Mouse (Mus musculus) kidney, adult 8-10 months (tissue): ENCODE results near the gene Zwint.

Experiments used
- DNase-seq, 2 experiments: peaks; one replicate each; pipeline ENCODE4 v3.0.0; 2022

Gene Zwint

DNA sequence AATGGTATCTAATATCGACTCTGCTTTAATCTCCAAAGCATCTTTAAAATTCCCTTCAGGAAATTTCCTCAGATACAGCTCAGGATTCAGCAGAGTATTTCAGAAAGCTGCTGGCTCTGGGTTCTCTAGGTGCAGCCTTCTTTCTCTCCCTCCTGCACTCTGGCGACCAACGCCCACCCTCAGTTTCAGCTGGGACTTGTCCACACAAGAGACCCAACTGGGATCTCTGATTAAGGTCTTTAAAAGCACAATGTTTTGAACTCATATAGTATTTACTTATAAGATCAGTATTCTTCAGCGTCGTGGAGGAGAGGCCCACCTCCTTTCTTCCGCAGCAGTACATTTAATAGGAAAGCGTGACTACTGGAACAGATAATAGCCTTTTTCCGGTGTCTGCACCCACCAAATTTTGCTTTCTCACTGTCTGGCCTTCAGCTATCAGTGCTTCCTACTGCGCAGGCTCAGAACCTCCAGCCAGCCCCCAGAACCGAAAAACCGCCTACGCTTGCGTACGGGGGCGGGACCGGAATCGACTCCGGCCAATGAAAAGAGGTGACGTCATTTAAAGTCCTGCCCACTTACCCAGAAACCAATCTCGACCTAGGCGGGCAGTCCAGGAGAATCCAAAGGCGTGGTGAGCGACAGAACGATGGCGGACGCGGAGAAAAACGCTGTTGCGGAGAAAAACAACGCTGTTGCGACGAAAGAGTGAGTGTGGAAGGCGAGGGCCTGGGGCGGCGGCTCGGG, at the start of gene Zwint:
Zwint (plus strand) TSS at position 576 of the 747 bp plus-strand sequence.
- peak; percentile 95 to 96 for DNase-seq

DNA sequence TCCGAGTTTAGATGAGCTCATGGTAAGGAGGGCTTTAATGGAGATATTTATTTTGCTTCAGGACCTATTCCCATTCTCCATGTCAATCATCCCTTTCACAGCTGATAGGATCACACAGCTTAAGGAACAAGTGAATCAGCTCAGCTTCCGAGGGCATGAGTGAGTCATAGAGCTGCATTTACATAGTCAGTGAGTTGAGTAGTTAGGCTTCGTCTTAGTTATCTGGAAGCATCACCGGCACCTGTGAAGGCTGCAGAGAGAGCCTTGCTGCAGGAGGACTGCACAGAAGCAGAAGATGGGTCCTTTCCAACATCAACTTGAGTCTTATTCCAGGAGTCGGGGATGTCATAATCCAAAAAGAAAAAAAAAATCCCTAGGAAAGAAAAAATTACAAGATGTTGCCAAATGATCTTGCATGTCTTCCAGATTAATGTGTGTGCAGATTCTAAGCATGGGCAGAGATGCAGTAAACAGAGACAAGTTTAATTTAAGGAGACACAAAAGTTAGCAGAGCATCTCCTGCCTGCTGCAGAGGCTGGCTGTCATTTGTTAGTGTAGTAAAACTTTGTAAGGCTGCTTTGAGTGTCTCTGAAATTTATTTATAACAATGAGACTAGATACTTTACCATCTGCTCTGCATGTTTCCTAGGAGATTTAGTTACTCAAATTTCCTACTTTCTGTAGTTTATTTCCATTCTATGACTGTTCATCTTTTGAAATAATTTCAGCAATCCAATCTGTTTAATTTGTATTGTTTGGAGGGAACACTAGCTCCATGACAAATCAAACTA, 41.3 kb upstream of the Zwint start:
- DNase-seq, result no peak

DNA sequence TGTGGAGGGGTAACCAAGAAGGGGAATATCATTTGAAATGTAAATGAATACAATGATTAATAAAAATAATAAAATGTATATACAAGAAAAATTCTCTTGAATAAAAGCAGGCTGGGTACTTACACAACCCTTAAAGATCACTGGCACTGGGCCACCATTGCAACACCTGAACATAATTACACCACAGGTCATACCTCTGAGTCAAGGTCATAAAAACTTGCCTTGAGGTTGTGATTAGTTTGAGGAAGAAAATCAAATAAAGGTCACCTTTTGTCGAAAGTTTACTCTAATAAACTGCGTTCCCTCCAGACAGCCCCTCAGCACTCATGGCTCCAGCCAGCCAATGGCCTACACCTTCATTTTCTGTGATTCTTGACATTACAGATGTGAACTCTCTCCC, 38.5 kb upstream of the Zwint start:
- DNase-seq, result no peak

DNA sequence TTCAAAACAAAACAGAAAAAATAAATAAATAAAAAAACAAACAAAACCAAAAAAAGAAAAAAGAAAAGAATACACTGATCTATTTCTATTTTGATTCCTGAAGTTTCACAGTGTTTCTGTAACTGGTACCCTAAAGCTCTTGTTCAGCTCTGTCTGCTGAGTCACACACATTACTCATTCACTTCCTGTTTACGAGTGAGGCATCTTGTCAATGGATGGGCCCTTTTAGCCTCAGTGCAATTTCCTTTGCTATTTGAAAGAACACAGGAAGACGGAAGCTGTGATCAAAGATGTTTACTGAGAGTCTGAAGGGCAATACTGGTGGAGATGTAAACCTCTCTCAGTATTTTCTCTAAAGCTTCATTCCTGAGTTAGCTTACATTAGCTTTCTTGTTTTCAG, 34.1 kb upstream of the Zwint start:
- DNase-seq, result no peak

DNA sequence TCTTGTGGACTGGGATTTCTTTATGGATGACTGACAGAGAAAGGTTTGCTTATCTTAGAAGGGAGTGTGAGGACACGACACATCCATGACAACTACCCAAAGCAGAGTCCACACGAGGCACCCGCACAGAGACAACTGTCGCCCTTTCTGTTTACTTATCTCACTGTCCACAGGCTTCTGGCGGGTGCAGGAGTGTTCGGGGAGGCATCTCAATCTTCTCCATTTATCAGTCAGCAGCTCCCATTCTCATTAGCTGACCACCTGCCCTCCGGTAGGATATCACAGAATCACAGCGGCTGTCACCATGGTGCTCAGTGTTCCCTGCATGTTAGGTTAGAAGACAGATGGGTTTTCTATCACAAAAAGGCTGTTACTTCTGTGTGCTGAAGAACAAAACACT, 31.1 kb upstream of the Zwint start:
- DNase-seq, result no peak

DNA sequence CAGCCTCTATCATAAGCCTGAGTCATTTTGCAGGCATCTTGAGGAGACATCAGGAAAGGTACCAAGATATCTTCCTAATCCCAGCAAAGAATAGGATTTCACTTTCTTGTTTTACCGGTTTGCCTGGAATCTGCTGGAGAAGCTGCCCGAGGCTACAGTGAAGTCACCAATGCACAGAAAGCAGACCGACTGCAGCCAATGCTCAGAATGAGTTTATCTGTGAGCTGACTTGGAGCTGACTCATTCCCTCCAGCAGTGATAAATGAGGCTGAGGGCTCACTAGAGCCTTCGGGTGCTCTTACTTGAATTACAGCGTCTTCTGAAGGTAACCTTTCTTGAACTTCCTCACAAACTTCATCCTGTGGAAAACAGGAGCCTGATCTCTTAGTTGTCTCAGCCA, 20.5 kb upstream of the Zwint start:
- DNase-seq, result no peak

DNA sequence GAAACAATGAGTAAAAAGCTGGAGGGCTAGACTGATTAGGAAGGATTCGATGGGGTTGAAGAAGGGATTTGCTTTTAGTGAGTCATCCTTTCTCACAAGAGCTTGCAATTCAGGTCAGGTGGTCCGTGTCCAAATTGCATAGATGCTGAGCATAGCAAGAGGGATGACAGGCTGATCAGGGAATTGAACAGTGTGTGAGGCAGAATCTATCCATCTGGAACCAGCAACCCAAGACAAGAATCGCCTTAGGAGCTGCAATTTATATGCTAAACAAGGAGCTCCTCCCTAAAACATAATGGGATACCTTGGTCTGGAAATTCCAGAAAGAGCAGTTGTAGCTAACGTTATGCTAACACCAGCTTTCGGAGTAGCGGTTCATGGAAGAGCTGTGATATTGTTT, 3.8 kb upstream of the Zwint start:
- no peak for DNase-seq

DNA sequence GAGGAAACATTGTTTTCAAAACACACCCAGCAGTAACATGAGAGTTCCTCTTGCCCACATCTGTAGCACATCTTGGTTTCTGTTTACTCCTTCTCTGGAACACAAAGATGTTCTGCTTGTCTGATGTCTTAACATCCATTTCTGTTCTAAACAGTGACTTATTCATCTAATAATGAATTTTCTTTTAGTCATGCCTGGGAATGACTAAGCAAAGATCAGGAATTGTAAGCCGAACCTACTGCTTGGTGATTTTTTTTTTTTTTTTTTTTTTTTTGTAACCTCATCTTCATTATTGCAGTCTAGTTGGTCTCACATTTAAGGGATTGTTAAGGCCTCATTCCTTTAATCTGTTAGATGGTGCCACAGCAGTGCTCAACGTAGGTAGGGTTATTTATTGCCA, 848 bp upstream of the Zwint start:
- DNase-seq, result no peak

DNA sequence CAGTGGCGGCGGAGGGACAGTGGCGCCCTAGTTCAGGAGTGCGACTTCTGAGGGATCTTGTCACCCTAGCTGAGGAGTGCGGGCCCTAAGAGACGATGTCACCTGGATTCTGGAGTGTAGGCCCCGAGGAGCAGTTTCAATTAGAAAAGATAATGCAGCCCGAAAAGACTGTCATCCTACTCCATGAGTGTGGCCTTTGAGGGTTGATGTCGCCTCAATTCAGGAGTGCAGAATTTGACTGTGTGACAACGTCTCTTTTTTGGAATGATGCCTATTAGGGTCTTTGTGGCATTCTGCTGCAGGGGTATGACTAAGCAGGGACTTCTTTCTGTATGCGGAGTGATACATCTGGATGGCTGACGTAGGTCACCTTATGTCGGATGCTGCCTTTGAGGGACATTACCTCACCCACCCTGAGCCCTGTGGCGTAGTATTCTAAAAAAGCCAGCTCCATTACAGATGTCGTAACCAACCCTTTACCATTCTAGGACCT, 418 bp downstream of the Zwint start:
- no peak for DNase-seq

DNA sequence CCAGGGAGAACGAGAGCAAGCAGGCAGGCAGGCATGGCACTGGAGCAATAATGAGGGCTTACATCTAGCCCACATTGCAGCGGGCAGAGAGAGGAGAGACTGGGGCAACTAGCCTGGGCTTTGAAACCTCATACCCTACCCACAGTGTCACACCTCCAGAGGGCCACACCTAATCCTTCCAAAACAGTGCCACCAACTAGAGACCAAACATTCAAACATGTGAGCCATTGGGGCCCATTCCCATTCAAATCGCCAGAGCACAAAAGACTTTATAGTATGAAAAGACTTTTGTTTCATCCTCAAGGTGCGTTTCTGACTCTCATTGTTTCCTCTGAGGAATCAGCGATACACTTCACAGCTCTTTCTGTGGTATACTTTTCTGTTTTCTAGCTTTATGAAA, 4.6 kb downstream of the Zwint start:
- DNase-seq, result no peak

DNA sequence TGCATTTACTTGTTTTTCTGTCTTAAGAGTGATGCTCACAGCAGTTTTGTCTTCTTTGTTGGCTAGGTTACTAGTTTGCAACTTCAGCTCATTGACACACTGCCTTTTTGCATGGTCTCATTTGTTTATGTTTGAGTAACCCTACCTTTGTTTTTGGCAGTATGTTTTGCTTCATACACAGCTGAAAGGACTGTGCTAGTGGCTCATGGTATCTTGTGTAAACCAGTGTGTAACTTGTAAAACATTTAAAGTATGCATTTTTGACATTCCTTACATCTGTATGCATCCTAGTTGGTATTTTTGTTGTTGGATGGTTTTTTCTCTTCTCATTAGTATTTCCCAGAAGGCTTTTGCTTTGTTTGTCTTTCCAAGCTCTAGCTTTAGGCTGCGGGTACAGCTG, 5.7 kb downstream of the Zwint start:
- no peak for DNase-seq

DNA sequence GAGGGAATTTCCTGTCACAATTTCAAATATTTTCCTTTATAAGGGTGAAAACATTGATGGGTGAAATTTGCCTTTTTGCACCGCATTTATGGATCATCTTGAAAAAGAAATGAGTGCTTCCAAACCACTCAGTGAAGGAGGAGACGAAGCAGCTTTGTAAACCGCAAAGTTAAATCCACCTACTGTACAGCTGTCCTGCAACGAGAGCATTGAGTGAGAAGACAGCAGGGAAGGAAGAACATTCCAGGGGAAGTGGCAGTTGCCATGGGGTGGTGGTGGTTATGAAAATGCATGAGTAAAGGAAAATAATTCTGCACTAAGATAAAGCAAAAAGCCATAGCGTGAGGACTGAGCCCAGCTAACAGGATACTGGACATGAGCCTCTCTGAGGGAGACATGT, 13.2 kb downstream of the Zwint start:
- DNase-seq, result no peak

DNA sequence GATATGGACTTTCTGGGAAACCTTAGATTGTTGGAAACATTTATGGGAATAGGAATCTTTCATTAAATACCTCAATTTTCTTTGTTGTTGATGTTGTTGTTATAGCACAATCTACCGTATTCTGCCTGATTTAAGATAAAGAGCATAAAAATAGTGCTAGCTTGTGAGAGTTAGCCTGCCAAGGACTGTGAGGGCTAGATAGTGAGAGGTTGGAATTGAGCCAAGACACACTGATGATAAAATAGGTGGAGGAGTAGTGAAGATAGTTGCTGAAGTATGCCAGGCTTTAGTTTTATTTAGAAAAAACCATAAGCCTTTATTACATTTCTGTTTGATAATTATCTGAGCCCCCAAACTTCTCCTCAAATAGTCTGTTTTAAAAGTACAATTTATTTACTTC, 14.4 kb downstream of the Zwint start:
- DNase-seq, result no peak

DNA sequence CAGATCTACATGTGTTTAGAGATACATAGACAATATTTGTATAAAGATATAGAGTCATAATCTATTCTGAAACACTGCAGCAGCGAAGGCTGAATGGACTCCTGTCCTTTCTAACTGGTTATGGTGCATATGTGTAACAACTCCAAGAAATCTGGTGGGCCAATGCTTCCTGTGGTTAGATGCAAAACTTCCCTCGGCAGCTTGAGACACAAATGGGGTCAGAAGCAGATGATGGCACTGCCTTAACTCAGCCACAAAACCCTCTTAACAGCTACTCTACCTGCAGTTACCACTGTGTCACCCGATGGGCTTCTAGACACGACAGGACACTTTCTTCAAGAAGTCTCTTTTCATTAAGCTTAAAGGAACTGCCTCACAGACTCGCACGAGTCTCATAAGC, 21.3 kb downstream of the Zwint start:
- DNase-seq, result no peak

DNA sequence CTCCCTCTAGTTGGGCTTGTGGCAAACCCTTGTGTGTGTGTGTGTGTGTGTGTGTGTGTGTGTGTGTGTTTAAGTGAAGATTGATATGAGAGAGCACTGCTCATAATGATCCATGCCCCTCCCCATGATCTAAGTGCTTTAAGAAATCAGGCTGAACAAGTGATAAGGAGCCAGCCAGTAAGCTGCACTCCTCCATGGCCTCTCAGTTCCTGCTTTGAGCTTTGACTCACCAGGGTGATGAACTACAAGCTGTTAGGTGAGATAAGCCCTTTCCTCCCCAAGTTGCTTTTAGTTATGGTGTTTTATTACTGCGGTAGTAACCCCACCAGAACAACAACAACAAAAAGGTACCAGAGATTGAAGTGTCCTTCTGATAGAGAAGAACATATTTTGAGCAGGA, 21.9 kb downstream of the Zwint start:
- DNase-seq, result no peak

DNA sequence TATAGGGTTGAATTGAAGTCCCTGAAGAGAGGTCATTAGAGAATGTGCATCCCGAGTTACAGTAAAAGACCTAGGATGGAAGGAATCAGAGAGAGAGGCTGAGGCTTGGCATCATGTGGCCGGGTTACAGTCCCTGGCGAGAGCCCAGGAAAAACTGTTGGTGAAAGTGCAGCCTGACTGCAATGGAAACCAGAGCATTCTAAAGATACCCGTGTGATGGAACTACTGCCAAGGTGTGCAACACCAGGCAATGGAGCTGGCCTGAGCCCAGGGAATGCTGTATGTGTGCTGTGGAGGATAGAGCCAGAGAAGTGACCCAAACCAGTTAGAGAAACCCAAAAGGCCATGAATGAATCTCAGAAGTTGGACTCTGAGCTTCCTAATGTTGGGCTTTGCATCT, 24.4 kb downstream of the Zwint start:
- no peak for DNase-seq

DNA sequence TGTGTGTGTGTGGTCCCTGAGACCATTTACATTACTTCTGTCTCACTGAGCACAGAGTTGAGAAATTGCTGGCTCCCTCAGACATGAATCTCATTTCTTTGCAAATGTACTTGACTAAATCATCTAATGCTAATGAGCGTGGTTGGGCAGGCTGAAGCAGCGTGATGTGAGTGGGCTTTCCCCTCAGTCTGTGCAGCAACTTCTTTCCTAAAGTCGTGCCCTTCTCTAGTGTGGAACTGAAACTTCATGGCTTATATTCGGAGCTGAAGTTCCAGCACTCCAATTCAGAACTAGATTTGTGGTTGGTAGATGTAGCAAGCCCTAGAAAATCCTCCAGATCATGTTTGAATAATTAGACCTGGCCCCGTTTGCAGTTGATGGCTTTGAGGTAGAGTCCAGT, 46.4 kb downstream of the Zwint start:
- DNase-seq, result no peak

DNA sequence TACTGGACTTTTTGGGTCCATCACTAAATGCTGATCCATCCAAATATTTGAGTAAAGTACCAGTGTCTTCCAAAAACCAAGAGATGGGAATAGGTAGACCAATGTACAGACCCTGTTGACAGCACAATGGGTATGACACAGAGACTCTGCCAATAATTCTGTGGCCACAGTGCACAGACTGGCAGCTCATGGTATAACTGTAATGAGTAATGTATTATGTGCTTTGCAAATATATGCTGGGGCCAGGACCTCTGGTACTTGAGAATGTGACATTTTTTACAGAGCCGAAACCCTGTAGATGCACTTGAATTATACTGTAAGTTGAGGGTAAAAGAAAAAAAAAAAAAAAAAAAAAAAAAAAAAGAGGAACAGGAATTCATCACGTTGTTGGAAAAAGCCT, 59.1 kb downstream of the Zwint start:
- no peak for DNase-seq
